Mouse (Mus musculus) heart, postnatal 0 days (tissue): ENCODE data around the gene Aqp11. TPM values are rescaled to one million over a fixed set of nuclear protein-coding genes. Genes with fewer than 3 reads are reported as not detected.
A peak's percentile ranks its signal among the peaks of the same experiment; 100 is the strongest.

Experiments
- ATAC-seq: fragments of 200-750 bp; cut with Nextera tagmentation; 2 replicates; pipeline ENCODE4 v1.8.0; 2017; ENCODE audit warnings: low read depth, moderate number of reproducible peaks, moderate library complexity; ENCODE audit not compliant: insufficient read depth
- DNase-seq: peaks from one replicate; pipeline ENCODE4 v3.0.0-alpha.2; 2016; ENCODE audit warnings: low spot score
- H3K27ac ChIP-seq: fragments of 300-500 bp; sonication (generic); 2 replicates; pipeline ENCODE4 v1.5.1; 2014; ENCODE audit warnings: low read depth, mild to moderate bottlenecking
- H3K27me3 ChIP-seq: fragments of 300-500 bp; sonication (generic); 2 replicates; pipeline ENCODE4 v1.6.1; 2014; ENCODE audit warnings: low read length, mixed read lengths; ENCODE audit not compliant: control insufficient read depth, insufficient read depth
- H3K36me3 ChIP-seq: fragments of 300-500 bp; sonication (generic); replicated peaks from 2 replicates; pipeline ENCODE4 v1.6.1; 2014; ENCODE audit warnings: low read length, mixed read lengths; ENCODE audit not compliant: control insufficient read depth, insufficient read depth
- H3K4me1 ChIP-seq: fragments of 300-500 bp; sonication (generic); 2 replicates; pipeline ENCODE4 v1.6.1; 2014; ENCODE audit warnings: antibody characterized with exemption; ENCODE audit not compliant: control insufficient read depth, insufficient read depth
- H3K4me2 ChIP-seq: fragments of 300-500 bp; sonication (generic); 2 replicates; pipeline ENCODE4 v1.6.1; 2014; ENCODE audit warnings: low read depth, mild to moderate bottlenecking, low read length, moderate library complexity
- H3K4me3 ChIP-seq: fragments of 300-500 bp; sonication (generic); 2 replicates; pipeline ENCODE4 v1.5.1; 2014; ENCODE audit warnings: low read depth, low read length
- H3K9ac ChIP-seq: fragments of 300-500 bp; sonication (generic); replicated peaks from 2 replicates; pipeline ENCODE4 v1.6.1; 2014; ENCODE audit warnings: low read depth, low read length, mixed read lengths
- H3K9me3 ChIP-seq: fragments of 300-500 bp; sonication (generic); replicated peaks from 2 replicates; pipeline ENCODE4 v1.6.1; 2016; ENCODE audit warnings: low read length; ENCODE audit not compliant: control insufficient read depth
- CTCF ChIP-seq: IDR thresholded peaks from 2 replicates; pipeline ENCODE4 v1.5.1; 2016; ENCODE audit warnings: antibody characterized with exemption, control low read depth, low read depth
- EP300 ChIP-seq: IDR thresholded peaks from 2 replicates; pipeline ENCODE4 v1.6.1; 2016; ENCODE audit warnings: antibody characterized with exemption, low read depth
- WGBS: fragments of 180-500 bp; shearing (Covaris S2); extraction: QIAGEN DNeasy Blood & Tissue Kit; methylation state at CpG from one replicate; pipeline ENCODE4 v1.1.7; 2014; 5-methylcytosine and 5-hydroxymethylcytosine counted together
- polyA plus RNA-seq: library from polyadenylated mRNA; unstranded; fragments of >200 nt; fragmentation: Nextera tagmentation; extraction: Ambion mirVana; gene quantifications from 2 replicates; pipeline ENCODE4 v1.2.1, GENCODE M21; 2015
- total RNA-seq: library from RNA; depleted of rRNA; stranded (reverse); fragments of >200 nt; gene quantifications from 2 replicates; pipeline ENCODE4 v1.2.3, GENCODE M21; 2014; ENCODE audit warnings: low replicate concordance

Gene Aqp11
- total and polyA plus RNA-seq, 2 experiments from 2014 or later, result 2.0 to 4.8 TPM

- no peaks in the 10 kb centered on the region for H3K36me3 ChIP-seq
- no peak overlapping the region for H3K4me3 ChIP-seq
- no peaks in the 10 kb centered on the region for H3K4me1 ChIP-seq
- no peak overlapping the region for H3K27ac ChIP-seq
- ATAC-seq, result no peak
- TF ChIP-seq CTCF (no peak), EP300 (no peak)
- H3K4me2 ChIP-seq, result no peak overlapping the region
- no peaks in the 10 kb centered on the region for H3K27me3 ChIP-seq
- 46% methylated on average over 1 of the region's 1 CpGs for WGBS
- DNase-seq, result no peak
- H3K9ac ChIP-seq, result no peak overlapping the region
- no peaks in the 10 kb centered on the region for H3K9me3 ChIP-seq
Measured at GRCm38 (mm10) chr7:97741756-97742291, 3.7 kb upstream of the Aqp11 start.

GRCm38 (mm10) chr7:97740948-97741347, 2.9 kb upstream of the Aqp11 start:
- no peaks in the 10 kb centered on the region for H3K36me3 ChIP-seq
- H3K9ac ChIP-seq, result no peak overlapping the region
- no peak for DNase-seq
- no peak for ATAC-seq
- WGBS, result 70% methylated on average over 10 of the region's 10 CpGs
- no peak overlapping the region for H3K27ac ChIP-seq
- no peak overlapping the region for H3K4me2 ChIP-seq
- no peak for TF ChIP-seq EP300
- no peak for TF ChIP-seq CTCF
- H3K4me3 ChIP-seq, result no peak overlapping the region
- no peaks in the 10 kb centered on the region for H3K27me3 ChIP-seq
- H3K9me3 ChIP-seq, result no peaks in the 10 kb centered on the region
- H3K4me1 ChIP-seq, result no peaks in the 10 kb centered on the region

GRCm38 (mm10) chr7:97737256-97737637, 842 bp downstream of the Aqp11 start:
- Histone ChIP-seq H3K4me2 (peak overlapping the region; percentile 76), H3K4me1 (no peaks in the 10 kb centered on the region), H3K9me3 (no peaks in the 10 kb centered on the region), H3K36me3 (no peaks in the 10 kb centered on the region), H3K4me3 (peak overlapping the region; percentile 62), H3K9ac (peak overlapping the region; percentile 61; the same call in 1 of the 2 replicates), H3K27me3 (no peaks in the 10 kb centered on the region), H3K27ac (no peak overlapping the region)
- ATAC-seq, result no peak
- 7% methylated on average over 12 of the region's 12 CpGs for WGBS
- DNase-seq, result no peak
- TF ChIP-seq EP300 (no peak), CTCF (no peak)

- no peaks in the 10 kb centered on the region for H3K4me1 ChIP-seq
- DNase-seq, result no peak
- no peak overlapping the region for H3K27ac ChIP-seq
- no peak overlapping the region for H3K9ac ChIP-seq
- H3K27me3 ChIP-seq, result no peaks in the 10 kb centered on the region
- 56% methylated on average over 4 of the region's 4 CpGs for WGBS
- peak overlapping the region; percentile 62; the same call in 1 of the 2 replicates for H3K4me3 ChIP-seq
- no peaks in the 10 kb centered on the region for H3K36me3 ChIP-seq
- no peak for ATAC-seq
- H3K4me2 ChIP-seq, result no peak overlapping the region
- TF ChIP-seq EP300 (no peak), CTCF (no peak)
- no peaks in the 10 kb centered on the region for H3K9me3 ChIP-seq
Measured at GRCm38 (mm10) chr7:97735886-97736420, 2.1 kb downstream of the Aqp11 start.

- H3K4me2 ChIP-seq, result no peak overlapping the region
- no peaks in the 10 kb centered on the region for H3K36me3 ChIP-seq
- H3K27me3 ChIP-seq, result no peaks in the 10 kb centered on the region
- TF ChIP-seq CTCF (no peak), EP300 (no peak)
- no peaks in the 10 kb centered on the region for H3K4me1 ChIP-seq
- peak overlapping the region; percentile 62; the same call in 1 of the 2 replicates for H3K4me3 ChIP-seq
- H3K9ac ChIP-seq, result no peak overlapping the region
- H3K27ac ChIP-seq, result no peak overlapping the region
- ATAC-seq (no peak), DNase-seq (no peak)
- WGBS, result 64% methylated on average over 8 of the region's 8 CpGs
- H3K9me3 ChIP-seq, result no peaks in the 10 kb centered on the region
Measured at GRCm38 (mm10) chr7:97735021-97735420, 3.1 kb downstream of the Aqp11 start.

- Histone ChIP-seq H3K4me1 (no peaks in the 10 kb centered on the region), H3K9ac (no peak overlapping the region), H3K9me3 (no peaks in the 10 kb centered on the region), H3K4me3 (no peak overlapping the region; the same call in 1 of the 2 replicates), H3K4me2 (peak overlapping the region; percentile 15; the same call in 1 of the 2 replicates), H3K27ac (no peak overlapping the region), H3K36me3 (no peaks in the 10 kb centered on the region), H3K27me3 (no peaks in the 10 kb centered on the region)
- DNase-seq, result no peak
- WGBS, result 67% methylated on average over 5 of the region's 5 CpGs
- no peak for TF ChIP-seq CTCF
- TF ChIP-seq EP300, result no peak
- ATAC-seq, result no peak
Measured at GRCm38 (mm10) chr7:97733606-97734005, 4.5 kb downstream of the Aqp11 start.
